Mouse (Mus musculus) testis, postnatal 14 days (tissue): ENCODE measurements around the gene Cdc34b.
A peak's percentile ranks its signal among the peaks of the same experiment; 100 is the strongest.

Experiments
- DNase-seq: peaks from one replicate; pipeline ENCODE4 v3.0.0; 2021; ENCODE audit warnings: low spot score

Gene Cdc34b

GRCm38 (mm10) chr11:94735746-94736145, 5.8 kb upstream of the Cdc34b start:
- DNase-seq, result no peak

GRCm38 (mm10) chr11:94752946-94753713, 11.5 kb downstream of the Cdc34b start:
- DNase-seq, result no peak

GRCm38 (mm10) chr11:94759916-94760315, 18.3 kb downstream of the Cdc34b start:
- DNase-seq, result no peak

GRCm38 (mm10) chr11:94760364-94760763, 18.8 kb downstream of the Cdc34b start:
- no peak for DNase-seq

- no peak for DNase-seq
Observed at GRCm38 (mm10) chr11:94760799-94761198, 19.2 kb downstream of the Cdc34b start.

GRCm38 (mm10) chr11:94762281-94762680, 20.7 kb downstream of the Cdc34b start:
- no peak for DNase-seq

GRCm38 (mm10) chr11:94762775-94763174, 21.2 kb downstream of the Cdc34b start:
- DNase-seq, result no peak

GRCm38 (mm10) chr11:94767241-94767640, 25.7 kb downstream of the Cdc34b start:
- no peak for DNase-seq

GRCm38 (mm10) chr11:94772363-94773055, 30.9 kb downstream of the Cdc34b start:
- no peak for DNase-seq

- no peak for DNase-seq
Observed at GRCm38 (mm10) chr11:94773851-94774250, 32.3 kb downstream of the Cdc34b start.

- no peak for DNase-seq
Observed at GRCm38 (mm10) chr11:94774887-94775497, 33.4 kb downstream of the Cdc34b start.

GRCm38 (mm10) chr11:94782603-94783002, 41.0 kb downstream of the Cdc34b start, which contains the start of gene Tmem92:
TSS of gene Tmem92 (minus strand) at chr11:94782703.
- no peak for DNase-seq

GRCm38 (mm10) chr11:94785247-94785646, 43.7 kb downstream of the Cdc34b start:
- peak; percentile 30 for DNase-seq

- DNase-seq, result no peak
Observed at GRCm38 (mm10) chr11:94791700-94792099, 50.1 kb downstream of the Cdc34b start.
